Mouse (Mus musculus) testis, postnatal 14 days (tissue): ENCODE measurements around the gene Brd3.

Experiments
- DNase-seq: peaks from one replicate; pipeline ENCODE4 v3.0.0; 2021; ENCODE audit warnings: low spot score

Gene Brd3

GRCm38 (mm10) chr2:27425751-27426405 lies 81.6 kb downstream of the Brd3 start:
- DNase-seq = no peak

GRCm38 (mm10) chr2:27425161-27425611 lies 82.3 kb downstream of the Brd3 start:
- DNase-seq = no peak

- DNase-seq = peak; percentile 43
These were observed 83.9 kb downstream of the Brd3 start for GRCm38 (mm10) chr2:27423596-27423995.

GRCm38 (mm10) chr2:27421293-27422068 lies 86.0 kb downstream of the Brd3 start:
- DNase-seq = peak; percentile 73

- DNase-seq = peak; percentile 47
These were observed 88.8 kb downstream of the Brd3 start for GRCm38 (mm10) chr2:27418577-27419070.

- no peak for DNase-seq
These were observed 89.8 kb downstream of the Brd3 start for GRCm38 (mm10) chr2:27417648-27418153.

GRCm38 (mm10) chr2:27416425-27416824 lies 91.0 kb downstream of the Brd3 start:
- DNase-seq = no peak

GRCm38 (mm10) chr2:27415060-27415783 lies 92.2 kb downstream of the Brd3 start:
- DNase-seq = no peak

- no peak for DNase-seq
These were observed 93.4 kb downstream of the Brd3 start for GRCm38 (mm10) chr2:27413936-27414657.

GRCm38 (mm10) chr2:27413582-27413935 lies 93.9 kb downstream of the Brd3 start:
- DNase-seq = no peak

- no peak for DNase-seq
These were observed 95.1 kb downstream of the Brd3 start for GRCm38 (mm10) chr2:27412245-27412800.

GRCm38 (mm10) chr2:27411688-27412174 lies 95.7 kb downstream of the Brd3 start:
- no peak for DNase-seq

GRCm38 (mm10) chr2:27410518-27411140 lies 96.8 kb downstream of the Brd3 start:
- DNase-seq = no peak

GRCm38 (mm10) chr2:27408194-27408593 lies 99.3 kb downstream of the Brd3 start:
- no peak for DNase-seq

- no peak for DNase-seq
These were observed 100.5 kb downstream of the Brd3 start for GRCm38 (mm10) chr2:27406928-27407327.

- DNase-seq = no peak
These were observed 102.2 kb downstream of the Brd3 start for GRCm38 (mm10) chr2:27405094-27405884.

- DNase-seq = no peak
These were observed 102.9 kb downstream of the Brd3 start for GRCm38 (mm10) chr2:27404375-27405093.

GRCm38 (mm10) chr2:27401544-27401943 lies 105.9 kb downstream of the Brd3 start:
- no peak for DNase-seq

GRCm38 (mm10) chr2:27400083-27400482 lies 107.4 kb downstream of the Brd3 start:
- DNase-seq = no peak
